Mouse (Mus musculus) limb, embryonic 12.5 days (tissue): ENCODE data around the gene Zfp593. TPM values are rescaled to one million over a fixed set of nuclear protein-coding genes. Genes with fewer than 3 reads are reported as not detected.

Experiments used
- ATAC-seq: fragments of 200-750 bp; cut with Nextera tagmentation; 2 replicates; pipeline ENCODE4 v1.8.0; 2017; ENCODE audit warnings: low read depth, moderate TSS enrichment; ENCODE audit not compliant: insufficient number of reproducible peaks, insufficient read depth, low FRiP score, low TSS enrichment
- H3K27ac ChIP-seq: fragments of 300-500 bp; sonication (generic); 2 replicates; pipeline ENCODE4 v1.5.1; 2016; ENCODE audit warnings: mild to moderate bottlenecking, moderate library complexity
- H3K27me3 ChIP-seq: fragments of 300-500 bp; sonication (generic); 2 replicates; pipeline ENCODE4 v1.6.1; 2016; ENCODE audit warnings: mild to moderate bottlenecking, moderate library complexity
- H3K36me3 ChIP-seq: fragments of 300-500 bp; sonication (generic); 2 replicates; pipeline ENCODE4 v1.6.1; 2016; ENCODE audit warnings: mild to moderate bottlenecking, moderate library complexity
- H3K4me1 ChIP-seq: fragments of 300-500 bp; sonication (generic); replicated peaks from 2 replicates; pipeline ENCODE4 v1.6.1; 2016
- H3K4me2 ChIP-seq: fragments of 300-500 bp; sonication (generic); 2 replicates; pipeline ENCODE4 v1.6.1; 2016; ENCODE audit warnings: mild to moderate bottlenecking, moderate library complexity
- H3K4me3 ChIP-seq: fragments of 300-500 bp; sonication (generic); replicated peaks from 2 replicates; pipeline ENCODE4 v1.5.1; 2016; ENCODE audit warnings: mild to moderate bottlenecking
- H3K9ac ChIP-seq: fragments of 300-500 bp; sonication (generic); replicated peaks from 2 replicates; pipeline ENCODE4 v1.6.1; 2016; ENCODE audit warnings: mild to moderate bottlenecking, moderate library complexity
- H3K9me3 ChIP-seq: fragments of 300-500 bp; sonication (generic); 2 replicates; pipeline ENCODE4 v1.6.1; 2016; ENCODE audit warnings: mild to moderate bottlenecking, moderate library complexity
- WGBS: fragments of 180-500 bp; shearing (Covaris S2); methylation state at CpG from one replicate; pipeline ENCODE4 v1.1.7; 2016; 5-methylcytosine and 5-hydroxymethylcytosine counted together
- polyA plus RNA-seq: library from polyadenylated mRNA; unstranded; fragments of >200 nt; fragmentation: Nextera tagmentation; extraction: Ambion mirVana; gene quantifications from 2 replicates; pipeline ENCODE4 v1.2.1, GENCODE M21; 2016

The Zfp593 gene
- polyA plus RNA-seq, 1 experiment from 2014 or later = 19.2 TPM

GRCm38 (mm10) chr4:134222793-134223600 is 22.4 kb downstream of the Zfp593 start:
- no peaks in the 10 kb centered on the region for H3K4me1 ChIP-seq
- H3K9ac ChIP-seq = no peak overlapping the region
- H3K27me3 ChIP-seq = 0 out of 2 replicates have a peak, but pooled peaks cover 3% of the 10 kb centered on the region
- no peaks in the 10 kb centered on the region for H3K9me3 ChIP-seq
- no peaks in the 10 kb centered on the region for H3K36me3 ChIP-seq
- no peak overlapping the region for H3K4me2 ChIP-seq
- H3K27ac ChIP-seq = no peak overlapping the region
- H3K4me3 ChIP-seq = no peak overlapping the region
- no peak for ATAC-seq
- WGBS = 65% methylated on average over 11 of the region's 11 CpGs

DNA sequence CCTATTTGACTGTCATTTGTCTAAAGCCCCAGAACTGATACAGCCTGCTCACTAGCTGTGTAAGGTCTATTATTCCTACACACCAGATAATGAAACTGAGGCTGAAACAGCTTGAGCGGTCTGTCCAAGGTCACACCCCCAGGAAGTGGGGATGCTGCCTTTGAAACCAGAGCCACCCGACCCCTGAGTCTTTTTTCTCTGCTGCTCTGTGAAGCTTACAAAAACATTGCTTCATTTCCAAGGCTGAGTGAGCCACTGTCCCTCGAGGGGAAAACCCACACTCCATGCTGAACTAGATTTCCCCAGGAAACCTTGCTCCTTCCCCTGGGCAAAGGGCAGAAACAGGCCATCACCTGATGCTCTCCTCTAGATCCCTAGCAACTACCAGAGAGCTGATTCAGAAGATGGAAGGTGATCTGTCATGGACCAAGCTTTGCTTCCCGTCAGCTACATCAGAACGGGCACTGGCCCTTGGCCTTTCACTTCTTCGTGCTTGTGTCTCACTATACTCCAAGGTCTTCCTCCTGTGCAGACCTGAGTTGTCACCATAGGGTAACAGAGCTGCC is 38.8 kb downstream of the Zfp593 start:
- H3K4me1 ChIP-seq = no peaks in the 10 kb centered on the region
- no peak for ATAC-seq
- H3K27ac ChIP-seq = no peak overlapping the region
- H3K9me3 ChIP-seq = no peaks in the 10 kb centered on the region
- no peaks in the 10 kb centered on the region for H3K36me3 ChIP-seq
- no peak overlapping the region for H3K9ac ChIP-seq
- H3K27me3 ChIP-seq = peaks cover 8% of the 10 kb centered on the region; the same call in 1 of the 2 replicates
- H3K4me3 ChIP-seq = no peak overlapping the region
- 56% methylated on average over 6 of the region's 6 CpGs for WGBS
- no peak overlapping the region for H3K4me2 ChIP-seq

DNA sequence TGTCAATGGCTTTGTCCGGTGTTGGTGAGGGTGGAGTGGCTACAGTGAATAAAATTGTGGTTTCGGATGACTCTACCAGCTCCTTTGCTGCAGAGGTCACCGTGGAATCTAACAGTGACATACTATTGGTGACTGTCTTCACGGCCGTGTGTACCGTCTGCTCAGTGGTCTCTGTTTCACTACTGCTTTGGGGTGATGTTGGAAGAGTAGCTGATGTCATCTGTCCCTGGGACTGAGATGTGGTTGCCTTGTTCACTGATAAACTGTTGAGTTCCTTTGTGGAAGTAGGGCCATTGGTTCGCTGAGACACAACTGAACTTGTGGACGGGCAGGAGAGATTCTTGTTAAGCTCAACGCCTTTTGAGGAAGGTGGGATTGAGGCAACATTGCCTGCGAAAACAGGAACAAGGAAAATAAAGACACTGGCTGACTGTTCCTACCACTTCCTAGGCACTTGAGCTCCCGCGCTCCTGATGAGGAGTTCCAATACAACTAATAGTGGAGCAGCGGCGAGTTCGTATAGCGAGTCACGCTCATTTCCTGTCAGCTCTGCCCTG is 42.0 kb downstream of the Zfp593 start:
- Histone ChIP-seq H3K27me3 (peaks cover 4% of the 10 kb centered on the region; the same call in 1 of the 2 replicates), H3K36me3 (no peaks in the 10 kb centered on the region), H3K4me1 (no peaks in the 10 kb centered on the region), H3K27ac (no peak overlapping the region), H3K9me3 (no peaks in the 10 kb centered on the region), H3K4me2 (no peak overlapping the region), H3K4me3 (no peak overlapping the region), H3K9ac (no peak overlapping the region)
- 81% methylated on average over 17 of the region's 17 CpGs for WGBS
- no peak for ATAC-seq

GRCm38 (mm10) chr4:134202904-134203303 is 42.5 kb downstream of the Zfp593 start, which contains the start of gene Gm7534:
Gene Gm7534 (minus strand): TSS chr4:134203004.
- Histone ChIP-seq H3K4me1 (no peaks in the 10 kb centered on the region), H3K9ac (no peak within 1 kb of the TSS), H3K9me3 (no peaks in the 10 kb centered on the region), H3K4me2 (no peak within 1 kb of the TSS), H3K4me3 (no peak within 1 kb of the TSS), H3K27ac (no peak within 1 kb of the TSS), H3K27me3 (peaks cover 4% of the 10 kb centered on the region; the same call in 1 of the 2 replicates), H3K36me3 (no peaks in the 10 kb centered on the region)
- ATAC-seq = no peak
- 89% methylated on average over 4 of the region's 4 CpGs for WGBS

GRCm38 (mm10) chr4:134199371-134199770 is 46.0 kb downstream of the Zfp593 start:
- no peak for ATAC-seq
- H3K4me1 ChIP-seq = no peaks in the 10 kb centered on the region
- no peak overlapping the region for H3K27ac ChIP-seq
- H3K4me2 ChIP-seq = no peak overlapping the region
- no peaks in the 10 kb centered on the region for H3K9me3 ChIP-seq
- H3K27me3 ChIP-seq = peaks cover 4% of the 10 kb centered on the region; the same call in 1 of the 2 replicates
- H3K9ac ChIP-seq = no peak overlapping the region
- H3K36me3 ChIP-seq = no peaks in the 10 kb centered on the region
- WGBS = 77% methylated on average over 2 of the region's 2 CpGs
- H3K4me3 ChIP-seq = no peak overlapping the region

Other genes with a start within 250 kb of the Zfp593 start
- gene Dhdds, start 244.7 kb downstream of the Zfp593 start, polyA plus RNA-seq = 40.4 and 49.7 TPM in 2 replicates
- gene Lin28a, start 226.8 kb downstream of the Zfp593 start, polyA plus RNA-seq = 0.42 and 0.51 TPM in 2 replicates
- gene Zfp683, start 191.8 kb downstream of the Zfp593 start, polyA plus RNA-seq = not detected in 2 replicates
- 5.6 and 6.1 TPM in 2 replicates for gene Crybg2, start 184.8 kb downstream of the Zfp593 start, polyA plus RNA-seq
- 7.7 and 7.9 TPM in 2 replicates for gene Cd52, start 150.5 kb downstream of the Zfp593 start, polyA plus RNA-seq
- gene Ubxn11, start 143.0 kb downstream of the Zfp593 start, polyA plus RNA-seq = 9.6 and 10.4 TPM in 2 replicates
- 318 and 336 TPM in 2 replicates for gene Sh3bgrl3, start 116.8 kb downstream of the Zfp593 start, polyA plus RNA-seq
- gene Cep85, start 58.5 kb downstream of the Zfp593 start, polyA plus RNA-seq = 36.4 and 38.3 TPM in 2 replicates
- gene Gm7534, start 42.6 kb downstream of the Zfp593 start, polyA plus RNA-seq = not detected in 2 replicates
- not detected in 2 replicates for gene Catsper4, start 18.2 kb downstream of the Zfp593 start, polyA plus RNA-seq
- 1.7 and 2.0 TPM in 2 replicates for gene Cnksr1, start 7.2 kb downstream of the Zfp593 start, polyA plus RNA-seq
- 0.78 and 0.96 TPM in 2 replicates for gene E130218I03Rik, start 1.9 kb downstream of the Zfp593 start, polyA plus RNA-seq
- not detected in 2 replicates for gene Gm30191, start 1.3 kb upstream of the Zfp593 start, polyA plus RNA-seq
- gene Grrp1, start 8.5 kb upstream of the Zfp593 start, polyA plus RNA-seq = 4.2 and 5.9 TPM in 2 replicates
- gene Pdik1l, start 42.3 kb upstream of the Zfp593 start, polyA plus RNA-seq = 23.9 and 24.6 TPM in 2 replicates
- 3.3 and 3.6 TPM in 2 replicates for gene Trim63, start 69.5 kb upstream of the Zfp593 start, polyA plus RNA-seq
- 0.06 and 0.15 TPM in 2 replicates for gene Slc30a2, start 97.6 kb upstream of the Zfp593 start, polyA plus RNA-seq
- 3.4 and 4.1 TPM in 2 replicates for gene Extl1, start 138.3 kb upstream of the Zfp593 start, polyA plus RNA-seq
- gene Pafah2, start 150.7 kb upstream of the Zfp593 start, polyA plus RNA-seq = 9.7 and 10.9 TPM in 2 replicates
- 2,166 and 2,360 TPM in 2 replicates for gene Stmn1, start 222.7 kb upstream of the Zfp593 start, polyA plus RNA-seq